Mouse (Mus musculus) T-helper 1 cell (primary cell): ENCODE measurements at regions not wholly inside any gene's neighbourhood (a gene's known extent, or its start where the extent isn't known, plus 50 kb on each side); places are given as distances from the start of the nearest gene placed in this dataset.

Experiments used
- in situ Hi-C: fragments of 300-600 bp; cut with MboI, MseI; formaldehyde crosslinking; loops from one replicate; pipeline ENCODE4 v1.15.1; 2025; ENCODE audit warnings: high pct_unique_total_duplicates

- in situ Hi-C loops: no loop called here
Observed at GRCm38 (mm10) chrX:112984668-112985067, 200.6 kb downstream of the Chm start.

- in situ Hi-C loops: no loop called here
Observed at GRCm38 (mm10) chrX:112984073-112984472, 201.2 kb downstream of the Chm start.

- in situ Hi-C loops: no loop called here
Observed at GRCm38 (mm10) chrX:112978583-112978982, 206.7 kb downstream of the Chm start.

GRCm38 (mm10) chrX:112964093-112964492 lies 221.2 kb downstream of the Chm start:
- in situ Hi-C loops: no loop called here

GRCm38 (mm10) chrX:112949792-112950191 lies 235.5 kb downstream of the Chm start:
- in situ Hi-C loops: no loop called here

GRCm38 (mm10) chrX:112947521-112947920 lies 237.8 kb downstream of the Chm start:
- in situ Hi-C loops: no loop called here

GRCm38 (mm10) chrX:112925542-112926182 lies 227.2 kb upstream of the Pof1b start:
- in situ Hi-C loops: no loop called here

GRCm38 (mm10) chrX:112903631-112904410 lies 205.4 kb upstream of the Pof1b start:
- in situ Hi-C loops: loop anchor here (5.0 to 10.0 kb wide), 2 partner anchors 377 to 479 kb away; no protein-coding TSS in a partner anchor

- in situ Hi-C loops: no loop called here
Observed at GRCm38 (mm10) chrX:112886539-112886938, 188.1 kb upstream of the Pof1b start.
